Mouse (Mus musculus) limb, embryonic 11.5 days (tissue): ENCODE measurements at regions not wholly inside any gene's neighbourhood (a gene's known extent, or its start where the extent isn't known, plus 50 kb on each side); places are given as distances from the start of the nearest gene placed in this dataset.
"Not testable (repeated sequence)": the region's sequence is repeated elsewhere in the genome, so short reads cannot be mapped to it uniquely, and the experiment has no call there.

Experiments
- ATAC-seq: fragments of 200-750 bp; cut with Nextera tagmentation; 2 replicates; pipeline ENCODE4 v1.8.0; 2017; ENCODE audit warnings: low read depth; ENCODE audit not compliant: insufficient number of reproducible peaks, low FRiP score, low TSS enrichment
- DNase-seq: peaks from one replicate; pipeline ENCODE4 v3.0.0-alpha.2; 2015; ENCODE audit warnings: low spot score
- H3K27ac ChIP-seq: fragments of 300-500 bp; sonication (generic); replicated peaks from 2 replicates; pipeline ENCODE4 v1.5.1; 2014; ENCODE audit warnings: low read depth, mild to moderate bottlenecking, low read length
- H3K27me3 ChIP-seq: fragments of 300-500 bp; sonication (generic); 2 replicates; pipeline ENCODE4 v1.6.1; 2014; ENCODE audit warnings: mild to moderate bottlenecking, low read length, mixed read lengths; ENCODE audit not compliant: control insufficient read depth, insufficient read depth
- H3K36me3 ChIP-seq: fragments of 300-500 bp; sonication (generic); 2 replicates; pipeline ENCODE4 v1.6.1; 2014; ENCODE audit warnings: mild to moderate bottlenecking, low read length, moderate library complexity, mixed read lengths; ENCODE audit not compliant: control insufficient read depth, insufficient read depth
- H3K4me1 ChIP-seq: fragments of 300-500 bp; sonication (generic); 2 replicates; pipeline ENCODE4 v1.6.1; 2014; ENCODE audit warnings: low read length, mixed read lengths; ENCODE audit not compliant: control insufficient read depth, insufficient read depth
- H3K4me2 ChIP-seq: fragments of 300-500 bp; sonication (generic); 2 replicates; pipeline ENCODE4 v1.6.1; 2014; ENCODE audit warnings: low read depth, mild to moderate bottlenecking, moderate library complexity; ENCODE audit not compliant: severe bottlenecking
- H3K4me3 ChIP-seq: fragments of 300-500 bp; sonication (generic); 2 replicates; pipeline ENCODE4 v1.5.1; 2014; ENCODE audit warnings: low read depth, low read length
- H3K9ac ChIP-seq: fragments of 300-500 bp; sonication (generic); 2 replicates; pipeline ENCODE4 v1.6.1; 2014; ENCODE audit warnings: mild to moderate bottlenecking, low read length
- H3K9me3 ChIP-seq: fragments of 300-500 bp; sonication (generic); 2 replicates; pipeline ENCODE4 v1.6.1; 2016; ENCODE audit warnings: low read length; ENCODE audit not compliant: control insufficient read depth
- WGBS: fragments of 180-500 bp; shearing (Covaris S2); extraction: QIAGEN DNeasy Blood & Tissue Kit; methylation state at CpG from one replicate; pipeline ENCODE4 v1.1.7; 2014; 5-methylcytosine and 5-hydroxymethylcytosine counted together

GRCm38 (mm10) chr5:82069221-82069620, 1049.3 kb downstream of the Adgrl3 start:
- not testable (repeated sequence) for H3K36me3 ChIP-seq, H3K4me3 ChIP-seq, ATAC-seq, H3K27ac ChIP-seq, H3K4me2 ChIP-seq, H3K27me3 ChIP-seq, H3K9ac ChIP-seq, H3K4me1 ChIP-seq, H3K9me3 ChIP-seq, DNase-seq
- WGBS: 87% methylated on average over 13 of the region's 13 CpGs

- no peaks in the 10 kb centered on the region for H3K27me3 ChIP-seq
- H3K36me3 ChIP-seq: no peaks in the 10 kb centered on the region
- no peak overlapping the region for H3K4me3 ChIP-seq
These were observed 1069.5 kb downstream of the Adgrl3 start for GRCm38 (mm10) chr5:82089401-82089800.

GRCm38 (mm10) chr5:82103056-82103807, 1083.3 kb downstream of the Adgrl3 start:
- Histone ChIP-seq H3K27me3 (no peaks in the 10 kb centered on the region), H3K9ac (no peak overlapping the region), H3K4me1 (no peaks in the 10 kb centered on the region), H3K27ac (no peak overlapping the region), H3K36me3 (no peaks in the 10 kb centered on the region), H3K9me3 (no peaks in the 10 kb centered on the region), H3K4me2 (no peak overlapping the region), H3K4me3 (no peak overlapping the region)
- DNase-seq (peak; percentile 25), ATAC-seq (peak; percentile 77)
- WGBS: 46% methylated on average over 6 of the region's 6 CpGs

More at GRCm38 (mm10) chr5:82089401-82089800, 1069.5 kb downstream of the Adgrl3 start:
- Histone ChIP-seq H3K27ac (no peak overlapping the region), H3K4me2 (no peak overlapping the region), H3K4me1 (no peaks in the 10 kb centered on the region), H3K9ac (no peak overlapping the region), H3K9me3 (no peaks in the 10 kb centered on the region)
- DNase-seq (no peak), ATAC-seq (no peak)
- 78% methylated on average over 2 of the region's 2 CpGs for WGBS

- no peaks in the 10 kb centered on the region for H3K36me3 ChIP-seq
- ATAC-seq: 0 out of 2 replicates have a peak, but pooled peaks have one; percentile 56
These were observed 1083.9 kb downstream of the Adgrl3 start for GRCm38 (mm10) chr5:82103857-82104256.

GRCm38 (mm10) chr5:82125921-82126459, 1106.1 kb downstream of the Adgrl3 start:
- no peaks in the 10 kb centered on the region for H3K27me3 ChIP-seq
- no peak overlapping the region for H3K27ac ChIP-seq
- no peak for ATAC-seq
- WGBS: 57% methylated on average over 2 of the region's 2 CpGs
- no peaks in the 10 kb centered on the region for H3K36me3 ChIP-seq
- H3K4me3 ChIP-seq: no peak overlapping the region
- H3K9ac ChIP-seq: no peak overlapping the region
- no peak overlapping the region for H3K4me2 ChIP-seq
- no peaks in the 10 kb centered on the region for H3K9me3 ChIP-seq
- no peak for DNase-seq
- no peaks in the 10 kb centered on the region for H3K4me1 ChIP-seq

More at GRCm38 (mm10) chr5:82103857-82104256, 1083.9 kb downstream of the Adgrl3 start:
- DNase-seq: peak; percentile 22
- Histone ChIP-seq H3K9me3 (no peaks in the 10 kb centered on the region), H3K27me3 (no peaks in the 10 kb centered on the region), H3K27ac (no peak overlapping the region), H3K4me3 (no peak overlapping the region), H3K9ac (no peak overlapping the region), H3K4me1 (no peaks in the 10 kb centered on the region), H3K4me2 (no peak overlapping the region)
- WGBS: 34% methylated on average over 3 of the region's 3 CpGs

- ATAC-seq (no peak), DNase-seq (no peak)
- H3K4me2 ChIP-seq: no peak overlapping the region
- no peaks in the 10 kb centered on the region for H3K36me3 ChIP-seq
- H3K27me3 ChIP-seq: no peaks in the 10 kb centered on the region
- no peaks in the 10 kb centered on the region for H3K9me3 ChIP-seq
- 91% methylated on average over 1 of the region's 1 CpGs for WGBS
- H3K4me1 ChIP-seq: no peaks in the 10 kb centered on the region
- H3K27ac ChIP-seq: no peak overlapping the region
- H3K9ac ChIP-seq: no peak overlapping the region
- no peak overlapping the region for H3K4me3 ChIP-seq
These were observed 1122.1 kb downstream of the Adgrl3 start for GRCm38 (mm10) chr5:82142063-82142462.
